Mouse (Mus musculus) kidney, adult 2 months (tissue): ENCODE measurements around the gene Foxo6.

Experiments used
- CTCF ChIP-seq: fragments of 200-500 bp; conservative IDR thresholded peaks from 2 replicates; pipeline ENCODE4 v1.5.1; 2011; ENCODE audit warnings: low read depth, mild to moderate bottlenecking, control low read depth, low read length, moderate library complexity, mixed read lengths; ENCODE audit not compliant: insufficient read depth, insufficient read length
- POLR2A ChIP-seq: fragments of 200-500 bp; IDR thresholded peaks from one replicate; pipeline ENCODE4 v1.6.1; 2011; ENCODE audit warnings: low read depth, low read length, control low read depth

DNA sequence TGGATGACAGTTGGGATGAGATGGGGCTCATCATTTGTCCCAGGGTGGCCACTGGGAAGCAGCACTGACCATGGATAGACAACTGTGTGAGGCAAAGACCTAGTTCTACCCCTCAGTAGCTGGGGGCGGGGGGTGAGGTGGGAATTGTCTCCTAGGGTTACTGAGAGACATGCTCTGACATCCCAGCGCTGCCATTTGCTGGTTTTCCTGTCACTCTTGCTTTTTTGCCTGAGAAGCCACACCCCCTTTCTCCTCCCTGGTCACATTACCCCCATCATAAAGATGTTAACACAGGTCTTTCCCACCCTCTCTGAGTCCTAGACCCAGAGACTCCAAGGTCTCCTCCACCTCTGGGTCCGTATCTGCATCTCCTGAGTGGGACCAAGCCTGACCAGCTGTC, 47.7 kb downstream of the Foxo6 start:
- TF ChIP-seq POLR2A (no peak), CTCF (no peak)
